Mouse (Mus musculus) testis, postnatal 10 days (tissue): Measurements from ENCODE around the gene Hrasls5.

Experiments
- DNase-seq: peaks from one replicate; pipeline ENCODE4 v3.0.0; 2021; ENCODE audit warnings: low spot score

Gene Hrasls5

GRCm38 (mm10) chr19:7611942-7612757 lies at the start of gene Hrasls5:
TSS of gene Hrasls5 (plus strand) at chr19:7612541.
- DNase-seq: peak; percentile 56

DNA sequence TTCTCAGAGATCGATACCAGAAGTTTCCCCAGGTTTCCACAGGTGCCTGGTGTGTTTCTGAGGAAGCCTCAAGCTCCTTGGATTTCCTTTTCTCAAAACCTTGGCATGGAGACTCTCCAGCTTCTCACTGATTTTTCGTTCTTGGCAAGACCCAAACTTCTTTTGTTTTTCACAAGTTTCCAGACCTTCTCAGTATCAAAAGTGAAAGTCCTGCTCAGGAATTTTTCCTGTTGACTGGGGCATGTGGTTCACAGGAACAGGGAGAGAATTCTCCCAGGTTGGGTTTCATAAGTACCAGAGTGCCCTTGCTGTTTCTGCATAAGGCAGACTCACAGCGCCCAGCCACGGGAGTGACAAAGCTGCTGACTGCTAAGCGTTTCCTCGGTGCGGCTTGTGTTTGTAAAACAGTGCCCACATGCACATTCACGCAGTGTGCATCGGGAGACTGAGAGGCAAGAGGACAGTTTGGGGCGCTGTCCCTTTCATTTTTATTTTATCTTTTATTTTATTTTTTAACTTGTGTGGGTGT lies 49.7 kb upstream of the Hrasls5 start:
- no peak for DNase-seq

- DNase-seq: no peak
Measured at GRCm38 (mm10) chr19:7563676-7564075, 48.7 kb upstream of the Hrasls5 start.

GRCm38 (mm10) chr19:7564457-7564856 lies 47.9 kb upstream of the Hrasls5 start:
- DNase-seq: no peak

DNA sequence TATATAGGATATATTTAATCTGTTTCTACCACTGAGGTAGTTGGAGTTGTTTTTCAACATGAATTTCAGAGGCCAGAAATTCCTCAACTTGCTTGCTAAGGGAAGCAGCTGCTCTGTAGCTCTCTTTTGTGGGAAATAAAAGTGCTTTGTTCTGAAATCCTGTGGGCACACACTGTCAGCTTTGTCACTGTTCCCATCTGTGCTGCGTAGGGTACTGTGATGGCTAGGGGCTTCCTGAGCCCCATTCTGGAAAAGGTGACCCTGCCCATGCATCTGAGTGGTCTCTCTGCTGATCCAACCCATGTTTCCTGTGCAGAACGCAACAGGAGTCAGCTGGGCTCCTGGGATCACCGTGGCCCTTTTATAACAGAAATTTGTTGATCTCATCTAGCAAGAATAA lies 45.5 kb upstream of the Hrasls5 start:
- DNase-seq: no peak

GRCm38 (mm10) chr19:7568364-7568763 lies 44.0 kb upstream of the Hrasls5 start:
- DNase-seq: no peak

DNA sequence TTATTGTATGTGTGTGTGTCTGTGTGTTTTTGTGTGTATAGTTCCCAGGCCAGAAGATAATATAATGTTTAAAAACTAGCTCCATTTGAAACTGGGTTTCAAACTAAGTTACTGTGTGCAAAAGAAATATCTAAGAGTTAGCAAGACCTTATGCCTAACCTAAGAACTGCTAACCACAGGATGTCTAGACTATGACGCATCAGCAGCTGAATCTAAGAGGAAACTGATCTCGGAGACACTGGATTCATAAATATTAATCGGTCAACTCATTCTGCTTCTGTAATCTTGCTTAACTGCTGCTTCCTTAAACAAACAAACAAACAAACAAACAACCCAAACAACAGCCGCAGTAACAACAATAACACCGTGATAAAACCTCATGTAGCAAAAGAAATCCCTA lies 42.7 kb upstream of the Hrasls5 start:
- DNase-seq: no peak

- DNase-seq: no peak
Measured at GRCm38 (mm10) chr19:7576180-7576579, 36.2 kb upstream of the Hrasls5 start.

- DNase-seq: no peak
Measured at GRCm38 (mm10) chr19:7577710-7578109, 34.6 kb upstream of the Hrasls5 start.

- no peak for DNase-seq
Measured at GRCm38 (mm10) chr19:7581042-7581441, 31.3 kb upstream of the Hrasls5 start.

- no peak for DNase-seq
Measured at GRCm38 (mm10) chr19:7583101-7583500, 29.2 kb upstream of the Hrasls5 start.

DNA sequence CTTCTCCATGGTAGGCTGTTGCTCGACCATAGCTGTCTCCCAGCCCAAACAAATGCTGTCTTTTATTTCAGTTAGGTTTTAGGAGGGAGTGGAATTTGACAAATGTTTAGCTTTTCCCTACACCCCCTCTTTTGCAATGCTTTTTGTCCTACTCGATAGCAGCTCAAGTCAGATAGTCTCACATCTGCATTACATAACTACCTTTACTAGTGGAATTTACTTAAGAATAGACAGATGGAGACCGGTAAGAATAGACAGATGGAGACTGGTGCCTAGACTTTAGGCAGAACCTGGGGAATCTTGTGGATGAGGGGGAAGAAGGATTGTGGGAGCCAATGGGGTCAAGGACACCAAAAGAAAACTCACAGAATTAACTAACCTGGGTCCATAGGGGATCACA lies 28.7 kb upstream of the Hrasls5 start:
- no peak for DNase-seq

DNA sequence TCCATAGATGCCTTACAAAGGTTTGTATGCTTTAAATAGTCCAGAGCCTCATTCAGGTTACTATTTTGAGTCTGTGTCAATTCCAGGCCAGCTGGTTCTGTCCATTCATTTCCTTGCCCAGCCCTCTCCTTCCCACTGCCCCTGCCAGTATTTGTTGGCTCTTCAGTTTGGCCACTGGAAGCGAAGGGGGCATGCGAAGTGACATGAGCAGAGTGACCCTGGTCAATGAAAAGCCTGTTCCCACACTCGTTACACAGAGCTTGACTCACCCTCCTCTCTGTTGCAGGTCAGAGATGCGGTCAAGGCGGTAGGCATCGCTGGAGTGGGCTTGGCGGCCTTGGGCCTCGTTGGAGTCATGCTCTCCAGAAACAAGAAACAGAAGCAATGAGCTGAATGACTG lies 27.1 kb upstream of the Hrasls5 start:
- DNase-seq: no peak

GRCm38 (mm10) chr19:7585764-7586163 lies 26.6 kb upstream of the Hrasls5 start:
- DNase-seq: no peak

- DNase-seq: no peak
Measured at GRCm38 (mm10) chr19:7590795-7591194, 21.5 kb upstream of the Hrasls5 start.

DNA sequence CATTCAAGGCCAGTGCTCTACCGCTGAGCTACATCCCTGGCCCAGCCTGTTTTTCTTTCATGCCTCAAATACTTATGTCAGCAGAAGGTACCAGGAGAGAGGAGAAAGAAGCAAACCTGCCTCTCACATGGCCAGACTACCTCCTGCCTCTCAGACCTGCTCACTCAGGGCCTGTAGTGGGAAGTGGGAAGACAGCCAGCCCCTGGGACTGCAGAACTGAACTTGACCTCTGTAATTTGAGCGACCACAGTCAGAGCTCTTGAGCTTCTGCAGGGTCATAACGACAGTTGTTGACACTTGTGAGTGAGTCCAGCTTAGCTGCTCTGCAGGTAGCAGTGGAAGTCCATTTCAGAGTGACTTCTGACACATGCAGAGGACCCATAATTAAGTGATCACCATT lies 20.3 kb upstream of the Hrasls5 start:
- DNase-seq: no peak

DNA sequence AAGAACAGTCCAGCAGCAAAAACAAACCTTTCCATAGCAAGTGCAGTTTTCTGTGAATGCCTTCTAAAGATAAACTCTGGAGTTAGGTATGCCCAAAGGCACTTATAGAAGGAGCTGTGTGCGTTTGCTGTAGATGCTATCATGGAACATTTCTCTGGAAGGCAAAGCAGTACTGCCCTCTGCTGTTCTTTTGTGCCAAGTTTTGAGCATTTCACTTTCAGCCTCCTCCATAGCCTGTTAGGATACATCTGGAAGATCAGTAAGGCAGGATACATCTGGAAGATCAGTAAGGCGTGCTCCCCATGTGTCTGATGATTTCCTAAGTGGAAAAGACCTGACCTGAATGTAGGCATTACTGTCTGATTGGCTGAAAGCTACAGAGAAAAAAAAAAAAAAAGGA lies 16.8 kb upstream of the Hrasls5 start:
- no peak for DNase-seq

DNA sequence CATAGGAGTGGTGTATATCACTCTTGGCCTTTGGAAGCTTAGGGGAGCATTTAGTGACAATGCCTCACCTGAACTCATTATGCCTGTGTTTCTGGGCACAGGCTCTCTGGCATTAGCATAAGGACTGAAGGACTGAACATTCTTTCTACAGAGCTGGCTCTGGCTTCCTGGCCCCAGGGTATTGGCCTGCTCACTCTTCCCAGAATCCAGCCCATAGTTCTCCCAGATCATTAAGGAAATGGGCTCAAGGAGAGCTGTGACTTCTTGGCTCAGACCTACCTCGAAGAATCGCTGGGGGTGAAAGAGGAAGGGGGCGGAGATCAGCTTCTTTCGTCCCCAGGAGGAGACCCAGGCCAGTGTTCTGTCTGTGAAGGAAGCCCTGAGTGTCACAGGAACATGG lies 13.9 kb upstream of the Hrasls5 start:
- DNase-seq: no peak

GRCm38 (mm10) chr19:7601551-7601950 lies 10.8 kb upstream of the Hrasls5 start:
- DNase-seq: no peak

DNA sequence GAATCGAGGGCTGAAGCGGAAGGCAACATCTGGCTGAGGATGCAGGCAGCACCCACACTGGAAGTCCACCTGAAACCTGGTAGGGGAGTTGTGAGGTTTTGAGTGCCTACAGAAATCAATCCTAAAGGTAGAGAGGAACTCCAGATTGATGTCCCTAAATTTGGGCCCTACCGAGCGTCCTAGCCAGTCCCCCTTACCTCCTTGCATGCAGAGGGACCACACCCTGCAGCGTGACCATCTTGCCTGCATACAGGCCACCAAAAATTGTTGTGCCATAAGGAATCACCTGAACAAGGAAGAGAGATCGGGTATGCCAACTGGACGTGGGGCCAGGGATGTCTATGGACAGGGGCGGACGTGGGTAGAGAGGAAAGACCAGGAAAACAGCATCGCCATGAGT lies 8.2 kb upstream of the Hrasls5 start:
- no peak for DNase-seq

DNA sequence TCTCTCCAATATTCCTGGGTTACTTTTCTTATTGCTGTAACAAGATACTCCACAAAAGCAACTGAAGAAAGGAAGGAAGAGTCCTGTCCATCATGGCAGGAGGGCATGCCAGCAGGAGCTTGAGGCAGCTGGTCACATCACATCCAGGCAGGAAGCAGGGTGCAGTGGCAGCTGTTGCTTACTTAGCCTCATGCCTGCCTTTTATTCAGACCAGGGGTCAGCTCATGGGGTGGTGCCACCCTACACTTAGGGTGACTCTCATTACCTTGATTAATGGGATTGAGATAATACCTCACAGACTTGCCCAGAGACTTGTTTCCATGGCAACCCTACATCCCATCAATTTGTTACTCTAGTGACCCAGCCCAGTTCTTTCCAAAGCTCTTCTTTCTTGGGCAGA lies 7.3 kb upstream of the Hrasls5 start:
- no peak for DNase-seq

DNA sequence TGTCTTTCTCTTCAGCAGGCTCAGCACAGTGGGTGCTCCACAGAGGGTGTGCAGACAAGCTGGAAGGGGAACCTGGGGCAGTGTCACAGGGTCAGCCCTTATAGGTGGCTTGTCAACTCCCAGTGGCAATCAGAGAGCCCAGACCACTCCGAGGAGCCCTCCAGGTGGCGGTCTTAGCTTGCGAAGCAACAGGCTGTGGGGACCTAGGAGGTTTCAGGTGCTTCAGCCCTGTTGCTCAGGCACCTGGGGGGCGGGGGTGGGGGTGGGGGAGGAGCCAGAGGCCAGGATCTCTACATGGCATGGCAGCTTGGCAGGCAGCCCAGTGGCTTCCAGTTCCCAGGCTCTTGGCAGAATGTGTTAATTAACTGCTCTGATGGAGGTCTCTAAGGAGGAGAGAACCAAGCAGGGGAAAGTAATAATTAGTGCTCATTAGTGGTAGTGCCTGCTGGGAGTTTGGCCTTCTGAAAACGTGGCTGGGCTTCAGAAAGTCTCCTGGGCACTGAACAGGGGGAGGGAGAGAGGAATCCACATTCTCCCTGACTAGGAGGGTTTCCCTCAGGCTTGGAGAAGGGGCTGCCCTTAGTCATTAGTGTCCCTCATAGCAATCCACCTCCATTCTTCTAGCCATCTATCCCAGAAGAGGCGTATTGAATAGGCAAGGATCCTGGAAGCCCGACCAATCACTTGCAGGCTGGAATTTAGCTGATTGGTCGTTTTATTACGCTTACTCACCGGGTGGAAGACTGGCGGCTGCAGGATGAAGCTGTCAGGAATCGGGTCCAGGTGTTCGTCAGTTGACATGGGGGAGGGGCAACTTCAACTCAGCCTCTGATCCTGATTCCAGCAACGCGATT lies 6.2 kb upstream of the Hrasls5 start:
- DNase-seq: peak; percentile 64
